Mouse (Mus musculus) thymus, adult 2 months (tissue): Measurements from ENCODE around the gene Golga7b.

Experiments
- CTCF ChIP-seq: fragments of 200-500 bp; IDR thresholded peaks from 2 replicates; pipeline ENCODE4 v1.5.1; 2012; ENCODE audit warnings: mild to moderate bottlenecking, control low read depth, low read length, moderate library complexity, borderline replicate concordance; ENCODE audit not compliant: control insufficient read depth, poor library complexity, insufficient read depth; ENCODE audit errors: extremely low read depth
- POLR2A ChIP-seq: fragments of 200-500 bp; IDR thresholded peaks from 2 replicates; pipeline ENCODE4 v1.6.1; 2012; ENCODE audit warnings: mild to moderate bottlenecking, low read length, control low read depth, moderate library complexity; ENCODE audit not compliant: control insufficient read depth, poor library complexity, insufficient read depth; ENCODE audit errors: extremely low read depth

DNA sequence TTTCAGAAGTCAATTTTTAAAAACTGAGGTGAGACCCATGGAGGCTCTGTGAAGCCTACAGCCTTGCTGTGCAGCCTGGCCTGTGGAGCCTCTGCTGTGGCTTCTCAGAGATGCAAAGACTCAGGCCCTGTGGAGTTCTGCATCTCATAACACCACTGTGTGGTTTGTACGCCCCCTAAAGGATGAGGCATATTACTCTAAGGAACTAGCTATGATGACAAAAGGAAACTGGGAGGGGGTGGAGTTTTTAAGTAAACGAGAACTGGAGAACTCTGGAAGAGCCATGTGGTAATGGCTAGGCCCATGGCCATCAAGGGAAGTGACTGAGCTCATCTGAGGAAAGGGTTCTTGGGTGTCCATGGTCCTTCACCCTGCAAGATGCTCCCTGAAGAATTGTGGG lies 64.0 kb downstream of the Golga7b start:
- TF ChIP-seq CTCF (no peak), POLR2A (no peak)
